Mouse (Mus musculus) v-Abl transformed pro-B cells (cell line): Measurements from ENCODE around the gene Lhx6.

ENCODE experiments used
- in situ Hi-C, 2 experiments: fragments of 400-800 bp; cut with MboI; formaldehyde crosslinking; loops; one replicate each; pipeline ENCODE4 v1.15.1; 2025; ENCODE audit not compliant: unreplicated experiment in 2 of 2

Gene Lhx6

DNA sequence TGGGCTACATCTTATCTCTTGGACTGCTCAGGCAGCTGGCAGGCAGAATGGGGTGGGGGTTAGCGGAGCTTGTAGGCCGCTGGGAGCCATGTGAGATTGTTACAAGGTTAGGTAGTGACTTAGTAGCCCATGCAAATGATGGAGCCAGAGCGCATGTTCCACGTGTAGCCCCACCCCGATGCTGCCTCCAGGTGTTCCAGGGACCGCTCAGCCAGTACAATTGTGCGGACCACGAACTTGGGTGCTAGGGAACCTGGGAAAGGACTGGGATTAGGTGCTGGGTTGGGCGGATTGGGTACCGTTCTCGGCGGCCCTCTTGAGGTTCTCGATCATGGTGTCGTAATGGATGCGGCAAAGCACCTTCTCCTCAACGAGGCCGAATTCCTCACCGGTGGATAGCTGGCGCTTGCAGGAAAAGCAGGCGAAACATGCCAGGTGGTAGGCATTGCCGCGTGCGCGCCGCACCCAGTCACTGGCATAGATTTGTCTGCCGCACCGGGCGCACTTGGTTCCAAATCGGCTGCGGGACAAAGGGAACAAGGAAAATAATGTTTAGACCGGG, 11.2 kb downstream of the Lhx6 start:
- in situ Hi-C loops: no loop called here

DNA sequence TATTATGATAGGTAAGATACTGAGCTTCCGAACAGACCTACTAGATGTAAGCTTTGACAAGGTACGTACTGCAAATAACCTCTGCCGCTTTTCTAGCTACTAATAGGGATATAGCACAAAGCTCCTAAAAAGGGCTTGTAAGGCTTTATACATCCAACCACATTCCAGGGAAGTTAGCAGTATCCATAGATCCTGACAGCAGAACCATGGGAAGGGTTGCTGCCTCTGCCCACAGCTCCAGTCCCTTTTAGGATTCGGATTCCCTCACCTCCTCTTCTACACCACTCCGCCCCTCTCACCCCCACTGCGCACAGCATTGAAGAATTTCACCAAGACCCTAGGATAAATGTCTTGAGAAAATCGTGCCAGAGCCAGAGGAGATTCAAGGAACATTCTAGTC, 11.9 kb downstream of the Lhx6 start:
- in situ Hi-C loops: no loop called here

DNA sequence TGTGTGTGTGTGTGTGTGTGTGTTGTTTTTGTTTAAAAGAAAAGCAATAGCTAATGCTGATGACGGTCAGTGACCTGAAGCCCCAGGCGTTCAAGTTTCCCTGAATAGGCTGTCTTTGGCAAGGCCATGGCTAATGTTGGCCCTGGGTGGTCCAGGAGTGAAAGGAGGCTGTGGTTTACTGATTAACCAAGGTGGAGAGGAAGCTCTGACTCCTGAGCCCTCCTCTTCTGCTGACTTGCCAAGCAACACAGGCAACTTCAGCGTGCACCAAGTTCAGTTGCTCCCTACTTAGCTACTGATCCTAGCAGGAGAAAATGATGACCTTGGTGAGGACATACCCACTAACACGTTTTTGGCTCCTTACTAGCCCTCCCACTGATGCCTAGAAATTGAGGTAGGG, 12.5 kb downstream of the Lhx6 start:
- in situ Hi-C loops: no loop called here

DNA sequence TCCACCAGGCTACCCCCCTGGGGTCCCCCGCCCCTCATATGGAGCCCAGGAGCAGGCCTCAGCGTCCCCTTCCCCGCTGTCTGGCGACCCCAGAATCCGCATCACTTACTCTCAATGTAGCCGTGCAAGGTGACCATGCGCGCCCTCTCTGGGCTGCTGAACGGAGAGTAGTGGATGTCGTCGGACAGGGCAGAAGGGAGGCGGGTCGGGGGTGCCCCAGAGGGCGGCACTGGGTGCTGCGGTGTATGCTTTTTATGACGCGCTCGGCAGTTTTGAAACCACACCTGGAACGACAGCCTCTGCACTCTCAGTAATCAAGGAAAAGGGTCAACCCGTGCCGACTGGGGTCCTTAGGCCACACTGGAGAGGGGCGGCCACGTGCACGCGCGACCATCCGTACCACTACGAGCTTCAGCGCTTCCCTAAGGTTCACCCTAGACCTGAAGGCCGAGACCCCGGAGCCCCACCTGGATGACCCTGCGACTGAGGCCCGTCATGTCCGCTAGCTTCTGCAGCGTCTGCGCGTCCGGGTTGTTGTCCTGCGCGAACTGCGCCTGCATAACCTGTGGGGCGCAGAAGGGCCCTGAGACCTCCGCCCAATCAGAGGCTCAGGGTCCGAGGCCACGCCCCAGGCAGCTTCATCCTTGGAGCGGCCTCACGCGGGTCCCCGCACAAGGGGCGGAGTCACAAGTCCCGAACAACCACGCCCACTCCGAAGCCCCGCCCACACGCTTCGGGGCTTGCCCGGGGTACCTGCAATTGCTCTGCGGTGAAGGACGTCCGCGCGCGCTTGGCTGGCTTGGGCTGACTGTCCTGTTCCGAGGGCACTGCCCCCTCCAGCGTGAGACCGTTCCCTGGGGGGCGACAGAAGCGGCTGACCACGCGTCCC, 14.1 kb downstream of the Lhx6 start:
- in situ Hi-C loops: no loop called here

DNA sequence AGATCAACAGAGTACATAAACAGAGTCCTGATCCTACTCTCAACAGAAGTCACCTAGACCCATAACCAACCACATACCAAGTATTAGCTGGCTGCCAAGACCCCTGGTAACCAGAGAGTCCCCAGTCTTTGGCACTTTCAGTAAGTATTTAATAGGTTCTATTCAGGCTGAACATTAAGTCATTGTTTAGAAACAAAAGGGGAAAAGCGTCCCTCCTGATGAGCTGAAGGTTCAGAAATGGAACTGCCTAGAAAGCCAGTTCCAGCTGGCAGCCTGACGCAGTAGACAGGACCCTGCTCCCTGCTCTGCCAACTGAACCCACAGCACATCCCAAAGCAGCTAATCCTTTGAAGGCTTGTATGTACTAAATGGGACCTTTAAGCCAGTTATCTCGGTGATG, 16.0 kb downstream of the Lhx6 start:
- in situ Hi-C loops: no loop called here

DNA sequence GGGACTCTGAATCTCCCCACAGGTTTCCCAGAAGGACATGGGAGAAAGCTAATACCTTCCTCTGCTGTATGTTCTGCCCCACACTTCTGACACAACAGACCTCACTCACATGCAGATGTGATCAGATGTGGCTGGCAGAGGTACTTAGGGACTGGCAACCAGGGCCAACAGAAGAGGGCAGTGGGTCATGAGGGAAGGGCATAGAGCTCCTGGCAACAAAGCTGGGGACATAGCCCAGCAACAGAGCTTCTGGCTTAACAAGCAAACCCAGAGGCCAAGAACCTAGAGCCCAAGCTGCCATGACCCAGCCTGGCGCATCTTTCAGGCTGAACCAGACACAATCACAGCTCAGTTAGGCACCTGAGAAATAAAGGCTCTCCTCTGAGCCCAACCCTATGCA, 20.2 kb downstream of the Lhx6 start:
- in situ Hi-C loops: no loop called here

DNA sequence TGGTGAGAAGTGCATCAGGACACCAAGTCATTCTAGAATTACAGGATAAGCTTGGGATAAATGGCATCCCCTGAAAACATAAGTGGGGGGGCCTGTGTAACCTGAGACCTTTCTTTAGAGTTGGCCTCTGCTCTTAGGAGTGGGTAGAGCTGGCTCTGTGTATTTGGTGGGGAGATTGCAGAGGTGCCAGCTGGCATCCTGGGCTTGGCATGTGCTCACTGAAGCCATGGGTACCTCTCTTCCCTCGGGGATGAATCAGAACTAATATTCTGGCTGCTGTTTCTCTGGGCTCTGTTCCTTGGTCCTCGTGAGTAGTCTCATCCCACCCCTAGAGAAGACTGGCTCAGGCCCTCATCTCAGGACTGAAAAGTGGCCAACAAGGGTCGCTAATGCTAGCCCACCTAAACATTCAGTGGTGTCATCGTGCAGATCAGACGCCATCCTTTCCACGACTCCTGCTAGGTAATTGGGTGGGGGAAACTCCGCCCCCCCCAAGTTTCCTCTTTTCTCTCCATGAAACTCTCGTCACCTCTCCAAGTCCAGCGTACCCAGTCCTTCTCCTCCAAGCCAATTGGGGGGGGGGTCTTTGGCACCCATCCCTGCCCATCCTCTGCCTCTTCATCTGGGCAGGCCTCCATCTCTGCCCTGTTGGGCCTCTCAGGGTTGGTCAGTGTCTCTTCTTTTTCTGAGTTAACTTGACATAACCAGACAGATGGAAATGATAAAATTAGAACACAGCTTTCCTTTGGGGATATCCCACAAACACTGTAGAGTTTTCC, 22.2 kb downstream of the Lhx6 start:
- in situ Hi-C loops: no loop called here

DNA sequence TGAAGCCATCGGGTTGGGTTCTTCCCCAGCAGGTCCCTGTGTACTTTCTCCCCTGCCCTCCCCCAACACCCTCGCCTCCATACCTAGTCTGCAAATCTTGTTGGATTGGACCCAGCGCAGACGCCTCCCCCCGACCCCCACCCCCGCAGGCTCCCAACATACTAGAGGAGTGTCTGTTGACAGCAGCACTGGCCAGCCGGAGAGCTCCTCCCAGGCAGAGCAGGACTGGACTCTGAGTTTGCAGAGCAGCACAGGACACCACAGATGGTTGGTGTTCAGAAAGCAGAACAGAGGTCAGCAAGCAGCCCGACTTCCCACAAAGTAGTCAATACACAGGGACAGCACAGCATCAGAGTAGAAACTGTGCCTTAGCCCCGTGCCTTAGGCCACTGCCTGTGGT, 23.8 kb downstream of the Lhx6 start:
- in situ Hi-C loops: no loop called here

DNA sequence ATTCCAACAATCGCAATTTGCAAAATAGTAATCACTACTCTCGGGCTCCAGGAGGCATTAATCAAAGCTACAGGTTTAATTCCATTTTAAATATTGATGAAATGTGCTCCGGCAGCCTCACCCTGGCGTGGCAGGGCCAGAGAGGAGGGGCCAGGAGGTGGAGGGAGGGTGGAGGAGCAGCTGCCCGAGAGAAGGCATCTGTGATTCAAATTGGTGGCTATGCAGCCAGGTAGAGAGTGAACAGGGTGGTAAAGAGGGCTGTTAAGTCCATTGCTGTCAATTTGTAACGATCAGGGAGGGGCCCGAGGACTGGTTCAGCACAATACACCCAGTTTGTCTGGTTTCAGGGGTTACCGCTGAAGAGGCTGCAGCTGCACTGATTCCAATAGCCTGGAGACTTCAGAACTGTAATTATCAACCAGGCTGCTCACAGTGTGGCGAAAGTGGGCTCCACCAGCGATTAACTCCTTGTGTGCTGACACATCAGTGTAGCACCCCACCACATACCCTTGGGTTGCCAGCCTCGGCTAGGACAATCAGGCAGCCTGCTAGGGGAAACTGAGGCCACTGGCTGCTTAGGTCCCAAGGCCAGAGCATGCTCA, 27.9 kb downstream of the Lhx6 start:
- in situ Hi-C loops: no loop called here

DNA sequence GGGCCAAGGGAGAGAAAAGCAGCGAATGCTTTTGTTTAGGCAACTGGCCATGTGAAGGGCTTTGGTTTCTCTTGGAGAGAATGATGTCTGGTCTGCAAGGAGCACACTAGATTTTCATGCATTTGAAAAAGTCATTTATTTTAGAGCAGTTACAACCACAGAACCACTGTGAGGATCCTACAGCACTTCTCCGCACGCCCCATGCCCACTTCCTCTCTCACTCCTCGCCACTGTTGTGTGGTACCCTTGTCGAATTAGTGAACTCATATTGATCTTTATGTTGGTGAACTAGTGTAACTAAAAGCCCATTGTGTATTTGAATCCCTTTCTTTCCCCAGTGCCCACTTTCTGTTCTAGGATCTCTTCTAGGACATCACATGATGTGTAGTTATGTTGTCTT, 30.0 kb downstream of the Lhx6 start:
- in situ Hi-C loops: no loop called here

DNA sequence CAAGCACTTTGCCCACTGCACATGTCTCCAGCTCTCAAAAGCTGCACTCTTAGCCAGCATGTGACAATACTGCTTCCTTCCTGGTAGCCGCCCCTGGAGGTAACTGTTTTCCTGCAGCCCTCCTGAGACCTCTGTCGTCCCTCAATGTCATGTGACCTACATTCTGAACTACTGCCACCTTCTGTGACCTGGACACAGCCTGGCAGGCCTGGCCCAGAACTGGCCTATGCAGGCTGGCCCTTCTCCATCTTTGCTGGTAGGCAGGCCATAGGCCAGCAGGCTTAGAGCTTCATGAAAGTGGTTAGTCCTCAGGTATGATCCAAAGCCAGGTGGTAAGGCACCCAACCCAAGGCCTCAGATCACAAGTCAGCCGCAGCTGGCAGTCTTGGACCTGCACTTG, 31.4 kb downstream of the Lhx6 start:
- in situ Hi-C loops: no loop called here

DNA sequence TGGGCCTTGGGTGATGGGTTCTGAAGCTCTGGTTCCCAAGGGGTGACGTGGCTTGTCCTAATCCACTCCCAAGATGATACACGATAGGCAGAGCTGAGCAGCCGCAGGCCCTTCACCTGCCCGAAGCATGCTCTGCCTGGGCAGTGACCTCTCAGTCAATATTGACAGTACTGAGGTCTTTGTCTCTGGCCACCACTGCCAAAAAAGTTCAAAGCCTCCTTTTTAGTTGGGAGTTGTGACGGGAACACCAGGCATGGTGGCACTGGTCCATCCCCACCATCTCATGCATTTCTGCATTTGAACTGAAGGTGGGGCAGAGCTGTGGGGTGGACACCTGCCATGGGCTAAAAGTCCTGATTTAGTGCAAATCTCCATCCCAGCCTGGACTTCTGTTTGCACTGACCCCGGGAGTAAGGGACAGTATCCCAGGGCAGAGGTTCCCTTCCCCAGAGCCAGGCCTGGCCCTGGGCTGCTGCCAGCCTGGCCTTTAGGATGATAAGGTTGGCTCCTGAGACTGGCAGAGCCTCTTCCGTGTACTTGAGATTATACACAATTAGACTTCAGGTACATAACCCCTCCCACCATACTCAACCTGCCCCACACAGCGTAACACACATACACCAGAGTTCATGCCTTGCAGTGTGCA, 33.4 kb downstream of the Lhx6 start:
- in situ Hi-C loops: no loop called here

DNA sequence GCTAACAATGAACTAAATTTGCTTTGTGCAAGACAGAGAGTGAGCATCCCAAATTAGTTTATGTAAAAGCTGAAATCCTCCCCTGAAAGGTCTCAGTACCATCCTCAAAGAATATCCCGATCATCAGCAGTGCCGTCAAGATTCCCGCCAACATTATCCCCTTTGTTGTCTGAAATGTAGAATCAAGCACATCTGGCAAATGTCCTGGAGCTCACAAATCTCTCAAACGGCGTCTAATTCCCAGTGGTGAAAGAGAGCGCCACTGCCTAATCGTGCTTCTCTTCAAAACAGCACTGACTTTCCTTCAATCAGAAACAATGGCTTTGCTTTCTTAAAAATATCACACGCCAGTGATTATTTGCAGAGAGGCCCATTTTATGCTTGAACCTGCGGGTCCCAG, 38.1 kb downstream of the Lhx6 start:
- in situ Hi-C loops: no loop called here

DNA sequence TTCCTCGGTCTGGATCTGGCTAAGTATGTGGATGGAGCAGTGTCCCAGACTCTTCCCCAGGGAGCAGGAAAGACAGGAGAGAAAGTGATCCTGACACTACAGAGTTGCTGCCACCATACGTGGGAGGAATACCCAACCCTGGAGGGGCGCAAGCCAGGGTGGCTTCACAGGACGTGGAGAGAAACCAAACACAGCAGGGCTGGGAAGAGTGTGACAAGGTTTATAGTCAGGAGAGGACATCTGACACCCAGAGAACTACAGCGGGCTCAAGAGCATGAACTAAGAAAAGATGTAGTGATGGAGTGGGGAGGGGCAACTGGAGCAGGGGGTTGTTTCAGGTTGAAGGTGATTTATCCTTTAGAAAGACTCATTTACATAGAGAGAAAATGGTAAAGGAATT, 43.8 kb downstream of the Lhx6 start:
- in situ Hi-C loops: no loop called here

DNA sequence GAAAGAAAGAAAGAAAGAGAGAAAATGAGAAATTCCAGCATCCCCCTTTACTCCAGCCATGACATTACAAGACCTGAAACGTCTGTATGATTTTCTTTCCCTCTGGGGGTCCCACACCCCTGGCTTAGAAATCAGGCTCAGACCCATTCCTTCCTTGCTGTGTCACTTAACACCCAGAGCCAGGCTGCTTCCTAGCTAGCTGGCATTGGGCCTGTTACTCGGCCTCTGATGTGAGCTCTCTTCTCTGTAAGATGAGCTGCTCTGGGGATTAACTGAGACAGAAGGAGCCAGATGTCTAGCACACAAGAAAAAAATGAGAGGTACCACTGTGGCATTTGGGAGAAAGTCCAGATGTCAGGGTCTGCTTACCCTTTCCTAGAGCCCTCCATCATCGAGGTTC, 49.0 kb downstream of the Lhx6 start:
- in situ Hi-C loops: no loop called here

DNA sequence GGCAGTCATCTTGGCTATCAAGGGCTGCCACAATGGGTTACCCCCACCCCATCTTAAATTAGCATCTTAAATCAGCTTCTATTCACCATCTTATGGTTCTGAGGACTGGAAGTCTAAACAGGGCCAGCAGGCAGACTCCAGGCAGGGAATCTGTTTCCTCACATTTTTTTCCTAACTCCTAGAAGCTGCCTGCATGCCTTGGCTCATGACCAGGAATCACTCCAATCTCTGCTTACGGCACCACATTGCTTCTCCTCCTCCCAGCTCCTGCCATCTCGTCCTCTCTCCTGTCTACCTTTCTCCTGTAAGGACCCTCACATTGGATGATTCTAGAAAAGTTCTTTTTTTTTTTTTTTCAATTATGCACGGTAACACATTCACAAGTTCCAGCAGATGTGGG, 52.0 kb downstream of the Lhx6 start:
- in situ Hi-C loops: no loop called here

DNA sequence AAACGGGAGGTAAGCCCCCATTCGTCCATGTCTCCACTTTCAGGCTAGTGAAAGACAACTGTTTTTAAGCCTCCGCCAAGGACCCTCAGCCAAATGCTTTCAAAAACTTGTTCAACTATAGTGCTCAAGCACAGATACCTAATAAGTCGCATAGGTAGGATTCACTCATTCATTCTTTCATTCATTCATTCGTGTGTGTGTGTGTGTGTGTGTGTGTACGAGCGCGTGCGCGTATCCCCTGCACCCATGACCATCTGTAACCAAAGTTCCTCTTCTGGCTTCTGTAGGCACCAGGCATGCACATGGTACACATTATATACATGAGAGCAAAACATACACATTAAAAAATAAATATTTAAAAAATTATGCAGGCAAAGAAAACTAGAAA, 55.6 kb downstream of the Lhx6 start:
- in situ Hi-C loops: no loop called here

DNA sequence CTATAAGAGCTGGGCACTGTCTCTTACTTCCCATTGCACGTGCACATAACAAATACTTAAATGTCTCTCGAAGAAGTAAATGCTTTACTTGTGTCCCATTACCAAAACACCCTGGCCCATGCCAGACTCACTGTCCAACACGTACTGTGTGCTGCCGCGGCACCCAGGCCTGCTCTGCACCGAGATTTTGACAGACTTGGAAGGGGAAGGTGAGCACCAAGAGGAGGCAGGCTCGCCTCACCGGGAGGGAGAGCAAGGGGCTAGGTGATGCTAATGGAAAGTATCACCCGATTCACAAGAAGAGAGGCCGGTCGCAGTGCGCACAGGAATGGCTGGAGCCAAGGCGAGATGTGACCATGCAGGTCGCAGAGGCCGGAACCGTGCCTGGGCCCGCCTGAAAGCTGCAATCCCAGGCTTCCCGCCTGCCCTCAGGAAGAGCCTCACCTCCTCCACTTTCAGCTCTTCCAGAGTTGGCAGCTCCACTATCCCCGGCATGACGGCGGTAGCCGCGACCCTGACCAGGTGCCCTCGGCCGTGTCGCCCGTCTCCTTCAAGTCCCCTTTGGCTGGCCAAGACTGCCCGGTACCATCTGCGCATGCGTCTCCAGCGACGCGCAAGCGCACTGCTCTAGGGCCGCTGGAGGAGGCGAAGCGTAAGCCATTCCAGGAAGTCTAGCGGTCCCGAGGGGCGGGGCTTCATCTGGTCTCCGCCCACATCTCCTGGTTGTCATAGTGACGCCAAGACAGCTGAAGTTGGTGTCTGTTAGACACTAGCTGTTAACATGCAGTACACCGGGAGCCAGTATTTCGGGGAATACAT, 56.3 kb downstream of the Lhx6 start, which contains the start of the genes Ndufa8 and Morn5:
TSS of gene Ndufa8 (minus strand) at position 659 of the 819 bp plus-strand sequence.
TSS of gene Morn5 (plus strand) at position 711 of the 819 bp plus-strand sequence.
- in situ Hi-C loops: no loop called here

DNA sequence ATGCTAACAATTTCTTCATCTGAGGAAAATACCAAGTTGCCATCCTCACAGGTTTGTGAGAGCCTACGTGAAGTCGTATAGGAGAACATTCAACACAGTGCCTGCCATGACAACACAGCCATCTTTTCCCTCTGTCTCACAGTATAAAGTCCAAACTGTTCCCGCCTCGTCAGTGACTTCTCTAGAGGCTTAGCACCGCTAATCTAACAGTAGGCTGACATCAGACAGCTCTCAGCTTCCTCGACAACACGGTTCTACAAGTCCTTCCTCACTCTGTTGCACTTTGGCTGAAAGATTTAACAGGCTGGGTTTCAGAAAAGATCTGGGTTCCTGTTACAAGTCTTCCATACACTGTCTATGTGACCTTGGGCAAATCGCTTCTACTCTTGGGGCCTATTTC, 57.0 kb downstream of the Lhx6 start:
- in situ Hi-C loops: no loop called here

DNA sequence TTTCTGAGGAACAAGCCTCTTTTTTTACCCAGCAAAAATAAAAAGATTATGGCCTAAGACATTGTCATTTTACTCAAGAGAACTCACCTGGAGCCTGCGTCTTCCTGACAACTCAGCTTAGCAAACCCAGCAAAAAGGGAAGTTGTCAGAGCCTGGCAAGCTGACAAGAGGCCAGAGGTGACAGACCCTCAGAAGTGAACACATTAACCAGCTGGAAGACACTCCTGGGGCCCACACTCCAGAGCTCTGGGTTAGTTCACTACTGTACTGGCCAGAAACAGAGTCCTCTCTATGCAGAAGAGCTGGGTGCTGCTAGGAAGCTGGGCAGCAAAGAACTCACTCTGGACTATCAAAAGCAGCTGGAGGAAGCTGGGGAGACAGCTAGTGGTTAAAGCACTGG, 64.3 kb downstream of the Lhx6 start:
- in situ Hi-C loops: no loop called here
